Mouse (Mus musculus): Measurements from ENCODE around the gene Naga. TPM values are rescaled to one million over a fixed set of nuclear protein-coding genes. Genes with fewer than 3 reads are reported as not detected.
"Not testable (repeated sequence)": the region's sequence is repeated elsewhere in the genome, so short reads cannot be mapped to it uniquely, and the experiment has no call there.

Naga gene
- polyA plus RNA-seq, 1 experiment from 2014 or later: 38.7 TPM

GRCm38 (mm10) chr15:82376393-82377138 lies 37.8 kb upstream of the Naga start:
- Histone ChIP-seq H3K9ac (no peak overlapping the region), H3K36me3 (replicated peaks; ENCODE audit: control insufficient read depth, insufficient read depth) (no peaks in the 10 kb centered on the region), H3K4me1 (replicated peaks; ENCODE audit: control insufficient read depth, insufficient read depth, low read length) (0 out of 2 replicates have a peak, but pooled peaks cover 4% of the 10 kb centered on the region), H3K9me3 (ENCODE audit: control insufficient read depth, low read length) (no peaks in the 10 kb centered on the region), H3K4me2 (replicated peaks) (no peak overlapping the region), H3K4me3 (replicated peaks; ENCODE audit: low read length) (no peak overlapping the region), H3K27me3 (ENCODE audit: control insufficient read depth, insufficient read depth, low read length) (no peaks in the 10 kb centered on the region), H3K27ac (peak overlapping the region; percentile 38; the same call in 1 of the 2 replicates)
- ATAC-seq (ENCODE audit: low FRiP score): peak; percentile 22; the same call in 1 of the 2 replicates
- 55% methylated on average over 17 of the region's 17 CpGs for WGBS
- peak; percentile 24 for DNase-seq (ENCODE audit: low spot score)

- Histone ChIP-seq H3K27ac (no peak overlapping the region), H3K4me3 (replicated peaks; ENCODE audit: low read length) (no peak overlapping the region), H3K27me3 (ENCODE audit: control insufficient read depth, insufficient read depth, low read length) (no peaks in the 10 kb centered on the region), H3K9ac (no peak overlapping the region), H3K4me1 (replicated peaks; ENCODE audit: control insufficient read depth, insufficient read depth, low read length) (0 out of 2 replicates have a peak, but pooled peaks cover 4% of the 10 kb centered on the region), H3K36me3 (replicated peaks; ENCODE audit: control insufficient read depth, insufficient read depth) (no peaks in the 10 kb centered on the region), H3K9me3 (ENCODE audit: control insufficient read depth, low read length) (no peaks in the 10 kb centered on the region), H3K4me2 (replicated peaks) (no peak overlapping the region)
- DNase-seq (ENCODE audit: low spot score) (no peak), ATAC-seq (ENCODE audit: low FRiP score) (no peak)
- WGBS: 86% methylated on average over 9 of the region's 9 CpGs
Observed at GRCm38 (mm10) chr15:82375855-82376254, 37.1 kb upstream of the Naga start.

- no peak for ATAC-seq (ENCODE audit: low FRiP score)
- Histone ChIP-seq H3K4me2 (replicated peaks) (no peak overlapping the region), H3K9me3 (ENCODE audit: control insufficient read depth, low read length) (no peaks in the 10 kb centered on the region), H3K27ac (no peak overlapping the region), H3K4me1 (replicated peaks; ENCODE audit: control insufficient read depth, insufficient read depth, low read length) (no peaks in the 10 kb centered on the region), H3K36me3 (replicated peaks; ENCODE audit: control insufficient read depth, insufficient read depth) (no peaks in the 10 kb centered on the region), H3K9ac (no peak overlapping the region), H3K27me3 (ENCODE audit: control insufficient read depth, insufficient read depth, low read length) (no peaks in the 10 kb centered on the region), H3K4me3 (replicated peaks; ENCODE audit: low read length) (no peak overlapping the region)
- 78% methylated on average over 5 of the region's 5 CpGs for WGBS
- no peak for DNase-seq (ENCODE audit: low spot score)
Observed at GRCm38 (mm10) chr15:82374437-82374836, 35.7 kb upstream of the Naga start.

- no peaks in the 10 kb centered on the region for H3K9me3 ChIP-seq (ENCODE audit: control insufficient read depth, low read length)
- DNase-seq (ENCODE audit: low spot score) (no peak), ATAC-seq (ENCODE audit: low FRiP score) (no peak)
- WGBS: 89% methylated on average over 5 of the region's 5 CpGs
- no peak overlapping the region for H3K4me2 ChIP-seq (replicated peaks)
- no peaks in the 10 kb centered on the region for H3K27me3 ChIP-seq (ENCODE audit: control insufficient read depth, insufficient read depth, low read length)
- no peaks in the 10 kb centered on the region for H3K4me1 ChIP-seq (replicated peaks; ENCODE audit: control insufficient read depth, insufficient read depth, low read length)
- H3K27ac ChIP-seq: no peak overlapping the region
- H3K36me3 ChIP-seq (replicated peaks; ENCODE audit: control insufficient read depth, insufficient read depth): no peaks in the 10 kb centered on the region
- no peak overlapping the region for H3K4me3 ChIP-seq (replicated peaks; ENCODE audit: low read length)
- no peak overlapping the region for H3K9ac ChIP-seq
Observed at GRCm38 (mm10) chr15:82372991-82373390, 34.3 kb upstream of the Naga start.

GRCm38 (mm10) chr15:82372446-82372845 lies 33.7 kb upstream of the Naga start:
- Histone ChIP-seq H3K27ac (no peak overlapping the region), H3K9me3 (ENCODE audit: control insufficient read depth, low read length) (no peaks in the 10 kb centered on the region), H3K36me3 (replicated peaks; ENCODE audit: control insufficient read depth, insufficient read depth) (no peaks in the 10 kb centered on the region), H3K4me1 (replicated peaks; ENCODE audit: control insufficient read depth, insufficient read depth, low read length) (no peaks in the 10 kb centered on the region), H3K4me3 (replicated peaks; ENCODE audit: low read length) (no peak overlapping the region), H3K4me2 (replicated peaks) (no peak overlapping the region), H3K27me3 (ENCODE audit: control insufficient read depth, insufficient read depth, low read length) (no peaks in the 10 kb centered on the region), H3K9ac (no peak overlapping the region)
- WGBS: 93% methylated on average over 6 of the region's 6 CpGs
- no peak for DNase-seq (ENCODE audit: low spot score)
- ATAC-seq (ENCODE audit: low FRiP score): no peak

GRCm38 (mm10) chr15:82368851-82369250 lies 30.1 kb upstream of the Naga start:
- H3K9me3 ChIP-seq (ENCODE audit: control insufficient read depth, low read length): no peaks in the 10 kb centered on the region
- no peak overlapping the region for H3K4me3 ChIP-seq (replicated peaks; ENCODE audit: low read length)
- ATAC-seq (ENCODE audit: low FRiP score): no peak
- no peaks in the 10 kb centered on the region for H3K36me3 ChIP-seq (replicated peaks; ENCODE audit: control insufficient read depth, insufficient read depth)
- H3K4me2 ChIP-seq (replicated peaks): no peak overlapping the region
- no peaks in the 10 kb centered on the region for H3K4me1 ChIP-seq (replicated peaks; ENCODE audit: control insufficient read depth, insufficient read depth, low read length)
- no peak for DNase-seq (ENCODE audit: low spot score)
- no peak overlapping the region for H3K9ac ChIP-seq
- H3K27ac ChIP-seq: no peak overlapping the region
- 85% methylated on average over 1 of the region's 1 CpGs for WGBS
- H3K27me3 ChIP-seq (ENCODE audit: control insufficient read depth, insufficient read depth, low read length): no peaks in the 10 kb centered on the region

GRCm38 (mm10) chr15:82368146-82368545 lies 29.4 kb upstream of the Naga start:
- no peak for DNase-seq (ENCODE audit: low spot score)
- no peak for ATAC-seq (ENCODE audit: low FRiP score)
- Histone ChIP-seq H3K27me3 (ENCODE audit: control insufficient read depth, insufficient read depth, low read length) (no peaks in the 10 kb centered on the region), H3K36me3 (replicated peaks; ENCODE audit: control insufficient read depth, insufficient read depth) (no peaks in the 10 kb centered on the region), H3K27ac (no peak overlapping the region), H3K9me3 (ENCODE audit: control insufficient read depth, low read length) (no peaks in the 10 kb centered on the region), H3K4me2 (replicated peaks) (no peak overlapping the region), H3K4me1 (replicated peaks; ENCODE audit: control insufficient read depth, insufficient read depth, low read length) (no peaks in the 10 kb centered on the region), H3K9ac (no peak overlapping the region), H3K4me3 (replicated peaks; ENCODE audit: low read length) (no peak overlapping the region)
- 93% methylated on average over 4 of the region's 4 CpGs for WGBS

GRCm38 (mm10) chr15:82364561-82364960 lies 25.8 kb upstream of the Naga start:
- not testable (repeated sequence) for ATAC-seq (ENCODE audit: low FRiP score); H3K27me3 ChIP-seq (ENCODE audit: control insufficient read depth, insufficient read depth, low read length); H3K4me2 ChIP-seq (replicated peaks); H3K9ac ChIP-seq; H3K4me3 ChIP-seq (replicated peaks; ENCODE audit: low read length); H3K27ac ChIP-seq; H3K9me3 ChIP-seq (ENCODE audit: control insufficient read depth, low read length); H3K4me1 ChIP-seq (replicated peaks; ENCODE audit: control insufficient read depth, insufficient read depth, low read length); DNase-seq (ENCODE audit: low spot score); H3K36me3 ChIP-seq (replicated peaks; ENCODE audit: control insufficient read depth, insufficient read depth)
- 12% methylated on average over 6 of the region's 9 CpGs for WGBS

- H3K4me1 ChIP-seq (replicated peaks; ENCODE audit: control insufficient read depth, insufficient read depth, low read length); H3K9ac ChIP-seq; H3K9me3 ChIP-seq (ENCODE audit: control insufficient read depth, low read length); H3K4me3 ChIP-seq (replicated peaks; ENCODE audit: low read length); H3K27me3 ChIP-seq (ENCODE audit: control insufficient read depth, insufficient read depth, low read length); H3K36me3 ChIP-seq (replicated peaks; ENCODE audit: control insufficient read depth, insufficient read depth); H3K27ac ChIP-seq; DNase-seq (ENCODE audit: low spot score); H3K4me2 ChIP-seq (replicated peaks); ATAC-seq (ENCODE audit: low FRiP score): not testable (repeated sequence)
- WGBS: 86% methylated on average over 7 of the region's 12 CpGs
Observed at GRCm38 (mm10) chr15:82363801-82364200, 25.1 kb upstream of the Naga start.

All from hindbrain, embryonic 14.5 days (tissue).